Mouse (Mus musculus): Measurements from ENCODE around the gene Dtd1. TPM values are rescaled to one million over a fixed set of nuclear protein-coding genes. Genes with fewer than 3 reads are reported as not detected.

Gene Dtd1
- polyA plus RNA-seq, 1 experiment from 2014 or later, result 144 TPM

GRCm38 (mm10) chr2:144637204-144637603 is 37.5 kb downstream of the Dtd1 start:
- no peak for ATAC-seq
- WGBS, result 84% methylated on average over 4 of the region's 4 CpGs
- Histone ChIP-seq H3K9ac (ENCODE audit: low read depth, low read length) (no peak overlapping the region), H3K27ac (ENCODE audit: low read depth, low read length) (no peak overlapping the region), H3K4me3 (ENCODE audit: low read length) (no peak overlapping the region), H3K27me3 (replicated peaks; ENCODE audit: control insufficient read depth, insufficient read depth, low read length) (no peaks in the 10 kb centered on the region), H3K4me1 (ENCODE audit: control insufficient read depth, insufficient read depth, low read depth, low read length) (no peaks in the 10 kb centered on the region; the same call in 1 of the 2 replicates), H3K36me3 (ENCODE audit: control insufficient read depth, insufficient read depth, low read length) (peaks cover 2% of the 10 kb centered on the region; the same call in 1 of the 2 replicates), H3K4me2 (ENCODE audit: low read length) (no peak overlapping the region), H3K9me3 (ENCODE audit: control insufficient read depth, low read length) (no peaks in the 10 kb centered on the region)

GRCm38 (mm10) chr2:144637671-144638395 is 38.1 kb downstream of the Dtd1 start:
- Histone ChIP-seq H3K9me3 (ENCODE audit: control insufficient read depth, low read length) (no peaks in the 10 kb centered on the region), H3K4me1 (ENCODE audit: control insufficient read depth, insufficient read depth, low read depth, low read length) (no peaks in the 10 kb centered on the region; the same call in 1 of the 2 replicates), H3K27me3 (replicated peaks; ENCODE audit: control insufficient read depth, insufficient read depth, low read length) (no peaks in the 10 kb centered on the region), H3K4me2 (ENCODE audit: low read length) (no peak overlapping the region), H3K27ac (ENCODE audit: low read depth, low read length) (no peak overlapping the region), H3K4me3 (ENCODE audit: low read length) (no peak overlapping the region), H3K9ac (ENCODE audit: low read depth, low read length) (no peak overlapping the region), H3K36me3 (ENCODE audit: control insufficient read depth, insufficient read depth, low read length) (no peaks in the 10 kb centered on the region)
- 69% methylated on average over 12 of the region's 12 CpGs for WGBS
- ATAC-seq, result peak; percentile 44; the same call in 1 of the 2 replicates

- Histone ChIP-seq H3K4me3 (ENCODE audit: low read length) (no peak overlapping the region), H3K27me3 (replicated peaks; ENCODE audit: control insufficient read depth, insufficient read depth, low read length) (no peaks in the 10 kb centered on the region), H3K27ac (ENCODE audit: low read depth, low read length) (no peak overlapping the region), H3K9me3 (ENCODE audit: control insufficient read depth, low read length) (no peaks in the 10 kb centered on the region), H3K4me1 (ENCODE audit: control insufficient read depth, insufficient read depth, low read depth, low read length) (no peaks in the 10 kb centered on the region; the same call in 1 of the 2 replicates), H3K4me2 (ENCODE audit: low read length) (no peak overlapping the region), H3K9ac (ENCODE audit: low read depth, low read length) (no peak overlapping the region), H3K36me3 (ENCODE audit: control insufficient read depth, insufficient read depth, low read length) (no peaks in the 10 kb centered on the region)
- no peak for ATAC-seq
- 64% methylated on average over 4 of the region's 4 CpGs for WGBS
Measured at GRCm38 (mm10) chr2:144638719-144639118, 39.0 kb downstream of the Dtd1 start.

GRCm38 (mm10) chr2:144640101-144640500 is 40.4 kb downstream of the Dtd1 start:
- Histone ChIP-seq H3K9me3 (ENCODE audit: control insufficient read depth, low read length) (no peaks in the 10 kb centered on the region), H3K27ac (ENCODE audit: low read depth, low read length) (no peak overlapping the region), H3K36me3 (ENCODE audit: control insufficient read depth, insufficient read depth, low read length) (no peaks in the 10 kb centered on the region), H3K4me1 (ENCODE audit: control insufficient read depth, insufficient read depth, low read depth, low read length) (no peaks in the 10 kb centered on the region; the same call in 1 of the 2 replicates), H3K9ac (ENCODE audit: low read depth, low read length) (no peak overlapping the region), H3K4me2 (ENCODE audit: low read length) (no peak overlapping the region), H3K4me3 (ENCODE audit: low read length) (no peak overlapping the region), H3K27me3 (replicated peaks; ENCODE audit: control insufficient read depth, insufficient read depth, low read length) (no peaks in the 10 kb centered on the region)
- no peak for ATAC-seq
- 74% methylated on average over 7 of the region's 7 CpGs for WGBS

GRCm38 (mm10) chr2:144641991-144642390 is 42.3 kb downstream of the Dtd1 start:
- Histone ChIP-seq H3K27me3 (replicated peaks; ENCODE audit: control insufficient read depth, insufficient read depth, low read length) (no peaks in the 10 kb centered on the region), H3K9me3 (ENCODE audit: control insufficient read depth, low read length) (no peaks in the 10 kb centered on the region), H3K4me1 (ENCODE audit: control insufficient read depth, insufficient read depth, low read depth, low read length) (no peaks in the 10 kb centered on the region; the same call in 1 of the 2 replicates), H3K4me2 (ENCODE audit: low read length) (no peak overlapping the region), H3K27ac (ENCODE audit: low read depth, low read length) (no peak overlapping the region), H3K4me3 (ENCODE audit: low read length) (no peak overlapping the region), H3K36me3 (ENCODE audit: control insufficient read depth, insufficient read depth, low read length) (no peaks in the 10 kb centered on the region), H3K9ac (ENCODE audit: low read depth, low read length) (no peak overlapping the region)
- WGBS, result 93% methylated on average over 4 of the region's 4 CpGs
- ATAC-seq, result no peak

- H3K27me3 ChIP-seq (replicated peaks; ENCODE audit: control insufficient read depth, insufficient read depth, low read length), result no peaks in the 10 kb centered on the region
- no peaks in the 10 kb centered on the region for H3K36me3 ChIP-seq (ENCODE audit: control insufficient read depth, insufficient read depth, low read length)
- no peak overlapping the region for H3K4me2 ChIP-seq (ENCODE audit: low read length)
- no peak for ATAC-seq
- H3K27ac ChIP-seq (ENCODE audit: low read depth, low read length), result no peak overlapping the region
- no peaks in the 10 kb centered on the region for H3K9me3 ChIP-seq (ENCODE audit: control insufficient read depth, low read length)
- H3K4me3 ChIP-seq (ENCODE audit: low read length), result no peak overlapping the region
- H3K9ac ChIP-seq (ENCODE audit: low read depth, low read length), result no peak overlapping the region
- 51% methylated on average over 10 of the region's 10 CpGs for WGBS
- no peaks in the 10 kb centered on the region for H3K4me1 ChIP-seq (ENCODE audit: control insufficient read depth, insufficient read depth, low read depth, low read length)
Measured at GRCm38 (mm10) chr2:144646360-144646759, 46.7 kb downstream of the Dtd1 start.

- Histone ChIP-seq H3K36me3 (ENCODE audit: control insufficient read depth, insufficient read depth, low read length) (no peaks in the 10 kb centered on the region), H3K27ac (ENCODE audit: low read depth, low read length) (no peak overlapping the region), H3K4me2 (ENCODE audit: low read length) (no peak overlapping the region), H3K9ac (ENCODE audit: low read depth, low read length) (no peak overlapping the region), H3K4me1 (ENCODE audit: control insufficient read depth, insufficient read depth, low read depth, low read length) (no peaks in the 10 kb centered on the region), H3K9me3 (ENCODE audit: control insufficient read depth, low read length) (no peaks in the 10 kb centered on the region), H3K4me3 (ENCODE audit: low read length) (no peak overlapping the region), H3K27me3 (replicated peaks; ENCODE audit: control insufficient read depth, insufficient read depth, low read length) (no peaks in the 10 kb centered on the region)
- no peak for ATAC-seq
- 73% methylated on average over 4 of the region's 4 CpGs for WGBS
Measured at GRCm38 (mm10) chr2:144647151-144647550, 47.5 kb downstream of the Dtd1 start.

GRCm38 (mm10) chr2:144649960-144650359 is 50.3 kb downstream of the Dtd1 start:
- 100% methylated on average over 1 of the region's 1 CpGs for WGBS

GRCm38 (mm10) chr2:144652841-144653240 is 53.1 kb downstream of the Dtd1 start:
- Histone ChIP-seq H3K27me3 (replicated peaks; ENCODE audit: control insufficient read depth, insufficient read depth, low read length) (no peaks in the 10 kb centered on the region), H3K4me1 (ENCODE audit: control insufficient read depth, insufficient read depth, low read depth, low read length) (no peaks in the 10 kb centered on the region), H3K4me3 (ENCODE audit: low read length) (no peak overlapping the region), H3K9me3 (ENCODE audit: control insufficient read depth, low read length) (no peaks in the 10 kb centered on the region), H3K9ac (ENCODE audit: low read depth, low read length) (no peak overlapping the region), H3K36me3 (ENCODE audit: control insufficient read depth, insufficient read depth, low read length) (no peaks in the 10 kb centered on the region), H3K27ac (ENCODE audit: low read depth, low read length) (no peak overlapping the region), H3K4me2 (ENCODE audit: low read length) (no peak overlapping the region)
- 92% methylated on average over 4 of the region's 4 CpGs for WGBS
- no peak for ATAC-seq

More at GRCm38 (mm10) chr2:144649960-144650359, 50.3 kb downstream of the Dtd1 start:
- H3K4me2 ChIP-seq (ENCODE audit: low read length), result no peak overlapping the region
- H3K9ac ChIP-seq (ENCODE audit: low read depth, low read length), result no peak overlapping the region
- no peak for ATAC-seq
- no peaks in the 10 kb centered on the region for H3K9me3 ChIP-seq (ENCODE audit: control insufficient read depth, low read length)
- H3K27me3 ChIP-seq (replicated peaks; ENCODE audit: control insufficient read depth, insufficient read depth, low read length), result no peaks in the 10 kb centered on the region
- H3K36me3 ChIP-seq (ENCODE audit: control insufficient read depth, insufficient read depth, low read length), result no peaks in the 10 kb centered on the region
- H3K4me3 ChIP-seq (ENCODE audit: low read length), result no peak overlapping the region
- H3K4me1 ChIP-seq (ENCODE audit: control insufficient read depth, insufficient read depth, low read depth, low read length), result no peaks in the 10 kb centered on the region
- no peak overlapping the region for H3K27ac ChIP-seq (ENCODE audit: low read depth, low read length)
